Mouse (Mus musculus) liver, embryonic 11.5 days (tissue): ENCODE data around the gene Tbc1d22b. TPM values are rescaled to one million over a fixed set of nuclear protein-coding genes. Genes with fewer than 3 reads are reported as not detected.

ENCODE experiments used
- ATAC-seq: fragments of 200-750 bp; cut with Nextera tagmentation; replicated peaks from 2 replicates; pipeline ENCODE4 v1.8.0; 2017; ENCODE audit warnings: moderate number of reproducible peaks, mild to moderate bottlenecking, moderate TSS enrichment, moderate library complexity; ENCODE audit not compliant: low FRiP score
- DNase-seq: peaks from one replicate; pipeline ENCODE4 v3.0.0-alpha.2; 2017; ENCODE audit warnings: low spot score
- H3K27ac ChIP-seq: fragments of 300-500 bp; sonication (generic); 2 replicates; pipeline ENCODE4 v1.5.1; 2014; ENCODE audit warnings: mild to moderate bottlenecking, low read depth, low read length, control low read depth
- H3K27me3 ChIP-seq: fragments of 300-500 bp; sonication (generic); replicated peaks from 2 replicates; pipeline ENCODE4 v1.6.1; 2014; ENCODE audit warnings: low read length, mixed read lengths; ENCODE audit not compliant: control insufficient read depth, insufficient read depth
- H3K36me3 ChIP-seq: fragments of 300-500 bp; sonication (generic); 2 replicates; pipeline ENCODE4 v1.6.1; 2014; ENCODE audit warnings: mild to moderate bottlenecking, low read length, moderate library complexity, mixed read lengths; ENCODE audit not compliant: control insufficient read depth, insufficient read depth
- H3K4me1 ChIP-seq: fragments of 300-500 bp; sonication (generic); replicated peaks from 2 replicates; pipeline ENCODE4 v1.6.1; 2014; ENCODE audit warnings: low read length, mixed read lengths; ENCODE audit not compliant: control insufficient read depth, insufficient read depth
- H3K4me2 ChIP-seq: fragments of 300-500 bp; sonication (generic); 2 replicates; pipeline ENCODE4 v1.6.1; 2014; ENCODE audit warnings: mild to moderate bottlenecking, control low read depth, moderate library complexity
- H3K4me3 ChIP-seq: fragments of 300-500 bp; sonication (generic); 2 replicates; pipeline ENCODE4 v1.5.1; 2014; ENCODE audit warnings: low read depth, low read length, control low read depth
- H3K9ac ChIP-seq: fragments of 300-500 bp; sonication (generic); 2 replicates; pipeline ENCODE4 v1.6.1; 2014; ENCODE audit warnings: low read depth, low read length, control low read depth
- H3K9me3 ChIP-seq: fragments of 300-500 bp; sonication (generic); 2 replicates; pipeline ENCODE4 v1.6.1; 2016; ENCODE audit warnings: low read length, inconsistent platforms, mixed read lengths; ENCODE audit not compliant: control insufficient read depth
- WGBS: fragments of 180-500 bp; shearing (Covaris S2); extraction: QIAGEN DNeasy Blood & Tissue Kit; methylation state at CpG from one replicate; pipeline ENCODE4 v1.1.7; 2014; 5-methylcytosine and 5-hydroxymethylcytosine counted together
- microRNA-seq: library from miRNA; unstranded; fragments of <30 nt; microRNA quantifications from one replicate; pipeline ENCODE4, GENCODE M21; 2017; ENCODE audit warnings: borderline number of aligned reads
- polyA plus RNA-seq: library from polyadenylated mRNA; unstranded; fragments of >200 nt; fragmentation: Nextera tagmentation; extraction: Ambion mirVana; gene quantifications from 2 replicates; pipeline ENCODE4 v1.2.1, GENCODE M21; 2014

Gene Tbc1d22b
- polyA plus RNA-seq, 1 experiment from 2014 or later, result 11.5 TPM

GRCm38 (mm10) chr17:29637377-29637776, 87.8 kb downstream of the Tbc1d22b start:
- Histone ChIP-seq H3K9me3 (no peaks in the 10 kb centered on the region), H3K4me3 (no peak overlapping the region), H3K4me2 (peak overlapping the region; percentile 35; the same call in 1 of the 2 replicates), H3K27ac (no peak overlapping the region), H3K27me3 (no peaks in the 10 kb centered on the region), H3K9ac (no peak overlapping the region), H3K36me3 (peaks cover 46% of the 10 kb centered on the region), H3K4me1 (peaks cover 23% of the 10 kb centered on the region)
- 79% methylated on average over 4 of the region's 4 CpGs for WGBS
- ATAC-seq (peak; percentile 68; the same call in 1 of the 2 replicates), DNase-seq (no peak)

- Histone ChIP-seq H3K4me2 (peak overlapping the region; percentile 20; the same call in 1 of the 2 replicates), H3K4me1 (peaks cover 23% of the 10 kb centered on the region), H3K27me3 (no peaks in the 10 kb centered on the region), H3K9ac (peak overlapping the region; percentile 0; the same call in 1 of the 2 replicates), H3K4me3 (no peak overlapping the region), H3K36me3 (peaks cover 45% of the 10 kb centered on the region), H3K9me3 (no peaks in the 10 kb centered on the region), H3K27ac (no peak overlapping the region)
- peak; percentile 83 for ATAC-seq
- DNase-seq, result no peak
- WGBS, result 47% methylated on average over 8 of the region's 8 CpGs
Measured at GRCm38 (mm10) chr17:29637895-29638294, 88.3 kb downstream of the Tbc1d22b start.

- Histone ChIP-seq H3K27ac (no peak overlapping the region), H3K4me1 (peaks cover 23% of the 10 kb centered on the region), H3K4me3 (no peak overlapping the region), H3K36me3 (peaks cover 35% of the 10 kb centered on the region), H3K4me2 (no peak overlapping the region), H3K27me3 (no peaks in the 10 kb centered on the region), H3K9ac (no peak overlapping the region), H3K9me3 (no peaks in the 10 kb centered on the region)
- 94% methylated on average over 11 of the region's 11 CpGs for WGBS
- DNase-seq (no peak), ATAC-seq (no peak)
Measured at GRCm38 (mm10) chr17:29640971-29641370, 91.4 kb downstream of the Tbc1d22b start.

GRCm38 (mm10) chr17:29642219-29642618, 92.6 kb downstream of the Tbc1d22b start:
- Histone ChIP-seq H3K36me3 (peaks cover 28% of the 10 kb centered on the region), H3K9me3 (no peaks in the 10 kb centered on the region), H3K27ac (no peak overlapping the region), H3K9ac (no peak overlapping the region), H3K27me3 (no peaks in the 10 kb centered on the region), H3K4me3 (no peak overlapping the region), H3K4me2 (no peak overlapping the region), H3K4me1 (peaks cover 12% of the 10 kb centered on the region)
- DNase-seq (no peak), ATAC-seq (no peak)
- WGBS, result 70% methylated on average over 3 of the region's 3 CpGs

Small RNA genes lying within 50 kb of the gene (microRNA-seq; reads per million reads assigned to microRNA genes)
- 1.4 reads per million for gene Mir7667

Other genes starting within 250 kb of the Tbc1d22b start
- 0.32 and 0.51 TPM in 2 replicates for gene Pi16, start 232.1 kb upstream of the Tbc1d22b start, polyA plus RNA-seq
- 147 and 149 TPM in 2 replicates for gene Mtch1, start 201.9 kb upstream of the Tbc1d22b start, polyA plus RNA-seq
- gene Fgd2, start 188.9 kb upstream of the Tbc1d22b start, polyA plus RNA-seq, result 6.0 and 6.7 TPM in 2 replicates
- 41.6 and 47.0 TPM in 2 replicates for gene Pim1, start 59.0 kb upstream of the Tbc1d22b start, polyA plus RNA-seq
- 0.11 TPM in 1 of 2 replicates, not detected in the other for gene Gm17657, start 147 bp upstream of the Tbc1d22b start, polyA plus RNA-seq
- 0.42 and 0.52 TPM in 2 replicates for gene Tmem217, start 2.6 kb downstream of the Tbc1d22b start, polyA plus RNA-seq
- gene Rnf8, start 65.0 kb downstream of the Tbc1d22b start, polyA plus RNA-seq, result 76.9 and 77.1 TPM in 2 replicates
- 2.0 and 2.6 TPM in 2 replicates for gene Gm28043, start 65.1 kb downstream of the Tbc1d22b start, polyA plus RNA-seq
- gene Cmtr1, start 110.8 kb downstream of the Tbc1d22b start, polyA plus RNA-seq, result 126 and 130 TPM in 2 replicates
- 15.2 and 15.4 TPM in 2 replicates for gene Ccdc167, start 167.3 kb downstream of the Tbc1d22b start, polyA plus RNA-seq